Mouse (Mus musculus) ES-E14 (cell line): Measurements from ENCODE around the gene Shld2.

Experiments used
- CHD2 ChIP-seq: IDR thresholded peaks from 2 replicates; pipeline ENCODE4 v1.6.1; 2014; ENCODE audit warnings: mild to moderate bottlenecking, low read depth, low read length, inconsistent platforms
- HCFC1 ChIP-seq: IDR thresholded peaks from 2 replicates; pipeline ENCODE4 v1.6.1; 2012; ENCODE audit warnings: low read length, inconsistent platforms, borderline replicate concordance; ENCODE audit not compliant: insufficient read depth
- MAFK ChIP-seq: IDR thresholded peaks from 2 replicates; pipeline ENCODE4 v1.6.1; 2014; ENCODE audit warnings: mild to moderate bottlenecking, low read depth, low read length, inconsistent platforms; ENCODE audit not compliant: insufficient read depth
- ZC3H11A ChIP-seq: IDR thresholded peaks from 2 replicates; pipeline ENCODE4 v1.6.1; 2012; ENCODE audit warnings: low read depth, mild to moderate bottlenecking, inconsistent platforms, low read length, borderline replicate concordance
- ZNF384 ChIP-seq: IDR thresholded peaks from 2 replicates; pipeline ENCODE4 v1.6.1; 2012; ENCODE audit warnings: low read depth, low read length, inconsistent platforms

- TF ChIP-seq ZNF384 (no peak), HCFC1 (no peak), CHD2 (no peak), ZC3H11A (no peak), MAFK (no peak)
Observed at GRCm38 (mm10) chr14:34351660-34352059, 41.4 kb upstream of the Shld2 start.
